Mouse (Mus musculus) cerebellum, postnatal 4 days (tissue): Measurements from ENCODE around the gene Rere.
"Not testable (repeated sequence)": the region's sequence is repeated elsewhere in the genome, so short reads cannot be mapped to it uniquely, and the experiment has no call there.

Source experiments
- DNase-seq, 2 experiments: peaks; one replicate each; pipeline ENCODE4 v3.0.0; 2022; ENCODE audit warnings: low spot score in 2 of 2, mixed read lengths in 1 of 2

The Rere gene

GRCm38 (mm10) chr4:150599119-150599992, 317.9 kb downstream of the Rere start:
- DNase-seq = no peak

DNA sequence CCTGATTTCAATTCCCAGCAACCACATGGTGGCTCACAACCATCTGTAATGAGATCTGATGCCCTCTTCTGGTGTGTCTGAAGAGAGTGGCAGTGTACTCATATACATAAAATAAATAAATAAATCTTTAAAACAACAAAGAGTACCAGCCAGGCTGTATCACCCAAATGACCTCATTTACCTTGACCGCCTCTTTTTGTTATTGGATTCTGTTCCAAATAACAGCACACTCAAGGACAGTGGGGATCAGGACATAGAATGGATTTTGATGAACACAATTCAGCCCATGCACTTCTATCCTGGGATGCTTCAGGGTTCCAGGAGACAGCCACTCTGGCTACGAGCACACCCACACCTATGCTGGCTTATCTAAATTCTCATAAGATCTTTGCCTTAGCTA, 319.1 kb downstream of the Rere start:
- DNase-seq = not testable (repeated sequence)

- DNase-seq = no peak
Measured at GRCm38 (mm10) chr4:150601489-150601888, 320.0 kb downstream of the Rere start.

DNA sequence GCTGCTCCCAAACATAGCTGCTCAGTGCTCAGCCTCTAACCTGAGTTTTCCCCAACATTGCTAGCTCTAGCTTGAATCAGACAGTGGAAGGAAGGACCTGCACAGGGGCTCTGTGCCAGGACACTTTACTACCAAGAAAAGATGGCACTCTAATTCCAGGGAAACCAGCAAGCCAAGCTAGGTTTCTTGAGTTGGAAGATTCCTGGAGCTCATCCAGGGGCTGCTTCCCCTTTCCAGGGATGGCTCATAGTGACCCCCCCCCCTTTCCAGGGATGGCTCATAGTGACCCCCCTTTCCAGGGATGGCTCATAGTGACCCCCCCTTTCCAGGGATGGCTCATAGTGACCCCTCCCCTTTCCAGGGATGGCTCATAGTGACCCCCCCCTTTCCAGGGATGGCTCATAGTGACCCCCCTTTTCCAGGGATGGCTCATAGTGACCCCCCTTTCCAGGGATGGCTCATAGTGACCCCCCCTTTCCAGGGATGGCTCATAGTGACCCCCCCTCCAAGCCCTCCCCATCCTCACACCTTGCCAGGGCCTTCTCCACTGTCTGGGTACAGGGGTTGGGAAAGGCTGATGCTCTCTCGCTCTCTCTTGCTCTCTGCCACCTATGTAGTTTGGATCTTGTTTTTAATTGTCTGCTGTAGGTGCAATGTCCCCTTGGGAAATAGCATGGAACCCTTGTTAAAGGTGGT, 322.1 kb downstream of the Rere start:
- no peak for DNase-seq

- no peak for DNase-seq
Measured at GRCm38 (mm10) chr4:150605804-150606203, 324.4 kb downstream of the Rere start.

DNA sequence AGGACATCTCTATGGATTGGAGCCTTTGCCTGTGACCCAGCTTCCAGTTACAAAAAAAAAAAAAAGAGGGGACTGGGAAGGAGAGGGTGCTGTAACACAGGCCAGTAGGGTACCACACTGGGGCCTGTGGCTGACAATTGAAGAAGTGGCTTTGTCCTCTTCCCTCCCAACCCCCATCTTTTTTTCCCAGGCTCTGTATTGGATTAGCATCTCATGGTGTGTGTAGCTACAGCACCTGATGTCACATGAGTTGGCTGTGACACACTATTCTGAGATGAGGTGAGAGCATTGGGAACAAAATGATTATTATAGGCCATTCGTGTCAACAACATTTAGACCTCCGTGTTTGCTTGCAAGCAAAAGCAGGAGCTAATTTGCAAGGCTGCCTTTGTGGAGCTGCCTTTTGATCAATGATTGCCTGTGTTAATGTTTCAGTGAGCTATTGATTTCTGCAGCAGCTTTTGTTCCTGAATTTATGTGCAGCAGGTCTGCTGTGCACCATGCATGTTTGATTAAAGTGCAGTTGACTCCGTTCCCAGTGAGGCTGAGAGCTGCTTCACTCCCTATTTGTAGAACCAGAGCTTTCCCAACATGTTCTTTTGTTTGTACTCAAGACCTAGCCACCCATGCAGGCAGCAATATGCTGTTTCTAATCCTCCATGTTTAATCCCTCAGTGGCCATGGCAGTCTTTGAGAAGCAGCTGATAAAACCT, 325.2 kb downstream of the Rere start:
- DNase-seq = no peak

- no peak for DNase-seq
Measured at GRCm38 (mm10) chr4:150608670-150609069, 327.2 kb downstream of the Rere start.

DNA sequence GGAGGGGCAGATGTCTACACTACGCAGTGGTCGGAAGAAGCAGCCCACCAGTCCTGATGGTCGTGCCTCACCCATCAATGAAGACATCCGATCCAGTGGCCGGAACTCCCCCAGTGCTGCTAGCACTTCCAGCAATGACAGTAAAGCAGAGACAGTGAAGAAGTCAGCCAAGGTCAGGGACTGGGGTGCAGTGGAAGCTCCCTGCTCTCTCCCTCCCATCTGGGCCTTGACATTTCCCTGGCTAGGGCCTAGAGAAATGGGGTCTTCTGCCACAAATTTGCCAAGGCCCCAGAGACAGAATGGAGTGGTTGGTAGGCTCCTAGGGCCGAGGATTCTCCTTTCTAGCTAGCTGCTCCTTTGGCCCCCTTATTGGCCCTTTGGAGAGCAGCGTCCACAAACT, 332.3 kb downstream of the Rere start:
- DNase-seq = no peak

- DNase-seq = no peak
Measured at GRCm38 (mm10) chr4:150615251-150616028, 334.0 kb downstream of the Rere start.

GRCm38 (mm10) chr4:150616029-150616420, 334.6 kb downstream of the Rere start:
- DNase-seq = no peak

GRCm38 (mm10) chr4:150616841-150617240, 335.4 kb downstream of the Rere start:
- no peak for DNase-seq

DNA sequence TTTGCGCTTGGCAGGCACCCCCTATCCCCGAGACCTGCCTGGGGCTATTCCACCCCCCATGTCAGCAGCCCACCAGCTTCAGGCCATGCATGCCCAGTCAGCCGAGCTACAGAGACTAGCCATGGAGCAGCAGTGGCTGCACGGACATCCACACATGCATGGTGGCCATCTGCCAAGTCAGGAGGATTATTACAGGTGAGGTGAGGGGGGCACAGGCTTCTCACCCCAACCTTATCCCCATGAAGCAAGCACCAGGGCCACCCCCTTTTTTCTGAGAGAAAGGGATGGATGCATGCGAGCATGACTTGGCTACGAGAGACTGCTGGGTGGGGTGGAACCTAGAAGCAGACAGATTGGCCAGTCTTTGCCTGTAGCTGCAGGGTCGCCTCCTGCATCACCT, 337.6 kb downstream of the Rere start:
- DNase-seq = no peak

GRCm38 (mm10) chr4:150622641-150623040, 341.2 kb downstream of the Rere start:
- no peak for DNase-seq

DNA sequence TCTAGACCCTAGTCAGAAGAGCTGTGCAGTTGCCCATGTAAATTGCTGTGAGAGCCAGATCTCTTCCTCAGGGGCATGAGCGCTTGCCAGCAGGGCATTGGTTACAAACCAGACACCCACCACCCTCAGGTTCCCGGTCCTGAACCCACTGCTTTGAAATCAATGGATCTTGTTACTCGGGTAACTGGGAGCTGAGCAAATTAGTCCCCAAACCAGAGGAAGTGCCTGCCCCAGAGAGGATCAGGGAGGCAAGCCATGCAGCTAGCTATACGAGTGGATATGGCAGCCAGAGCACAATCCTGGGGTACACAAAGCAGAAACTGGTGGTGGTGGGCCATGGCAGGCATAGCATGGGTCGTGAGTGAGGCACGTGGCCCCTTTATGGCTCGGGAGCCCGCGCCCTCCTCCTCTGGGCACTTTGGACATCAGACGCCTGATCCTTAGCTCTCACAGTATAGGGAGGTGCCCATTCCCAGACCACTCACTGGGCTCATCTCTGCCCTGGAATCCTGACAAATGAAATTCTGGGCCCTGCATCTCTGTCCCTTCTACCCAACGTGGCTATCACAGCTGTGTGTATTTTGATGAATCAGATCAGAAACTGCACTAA, 342.9 kb downstream of the Rere start:
- DNase-seq = no peak

- DNase-seq = no peak
Measured at GRCm38 (mm10) chr4:150624933-150625332, 343.5 kb downstream of the Rere start.

- peak in 1 of 2 experiments; percentile 71 for DNase-seq
Measured at GRCm38 (mm10) chr4:150625425-150625824, 344.0 kb downstream of the Rere start.

DNA sequence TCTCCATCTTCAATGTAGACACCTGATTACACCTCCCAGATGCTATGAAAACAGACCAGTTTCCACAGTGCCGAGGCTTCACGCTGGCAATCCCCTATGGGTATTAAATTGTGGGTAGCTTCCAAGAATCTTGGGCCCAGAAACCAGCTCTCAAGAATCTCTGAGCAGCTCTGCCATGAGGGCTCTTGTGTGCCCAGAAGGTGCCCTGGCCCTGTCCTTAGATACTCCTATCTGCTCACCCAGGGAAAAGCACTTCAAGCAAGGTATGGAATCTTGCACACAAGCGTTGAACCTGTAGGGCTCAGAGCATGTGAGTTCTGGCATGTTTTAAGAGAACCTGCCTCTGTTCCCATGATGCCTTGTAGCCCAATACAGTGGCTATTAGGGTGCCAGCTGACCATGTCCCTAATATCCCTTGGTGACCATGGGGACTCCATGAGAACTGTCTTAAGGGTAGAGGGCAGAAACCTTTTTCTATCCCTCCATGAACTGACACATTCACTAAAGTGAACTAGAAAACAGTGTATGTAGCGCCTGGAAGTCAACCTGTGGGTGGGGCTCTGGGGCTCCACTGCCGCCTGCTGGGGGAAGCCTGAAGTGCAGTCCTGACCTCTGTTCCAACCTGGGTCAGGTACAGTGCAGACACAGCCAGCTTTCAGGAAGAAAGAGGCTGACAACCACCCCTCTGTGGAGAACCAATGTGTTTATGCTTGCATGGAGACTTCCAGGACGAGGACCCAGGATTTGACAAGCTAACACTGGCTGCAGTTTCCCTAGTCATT, 344.7 kb downstream of the Rere start:
- DNase-seq = peak in 1 of 2 experiments; percentile 61

DNA sequence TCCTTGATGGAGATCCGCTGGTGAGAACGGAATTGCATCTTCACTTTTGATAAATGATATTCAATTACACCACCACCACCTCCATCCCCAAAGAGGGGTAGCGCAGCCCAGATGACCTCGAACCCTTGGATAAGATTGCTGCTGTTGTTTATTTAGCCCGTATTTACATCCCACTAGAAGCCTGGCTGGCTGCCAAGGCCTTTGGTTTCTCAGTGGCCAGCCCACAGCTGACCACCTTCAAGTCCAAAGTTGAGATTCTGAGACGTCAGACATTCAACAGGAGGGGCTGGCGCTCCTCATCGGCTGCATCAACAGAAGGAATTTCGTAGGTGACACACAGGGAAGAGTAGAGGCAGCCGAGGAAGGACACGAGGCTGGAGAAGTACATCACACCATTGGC, 347.8 kb downstream of the Rere start:
- DNase-seq = no peak

GRCm38 (mm10) chr4:150635568-150635967, 354.1 kb downstream of the Rere start:
- DNase-seq = no peak

- no peak for DNase-seq
Measured at GRCm38 (mm10) chr4:150636635-150637034, 355.2 kb downstream of the Rere start.
